8 mouse cellular contexts compared by ENCODE assay signal in genomic region chr17:43398612-43399011, GRCm38 (mm10).
"Had no signal": no experiment of that assay in that cellular context is flagged by ENCODE, and none has a peak within 500 bp of the region (broad histone marks: within the 10 kb centered on the region; RNA-seq: fewer than 3 reads in every experiment).

No protein-coding gene starts in this region.

- H3K9ac ChIP-seq: intestine, embryonic 15.5 days; limb, embryonic 13.5 days; liver, embryonic 14.5 days; midbrain, embryonic 13.5 days had no signal

- ATAC-seq: intestine, embryonic 15.5 days; midbrain, embryonic 13.5 days had no signal

- DNase-seq: lung, adult 18-20 months; right cerebral cortex, postnatal 25 days; thymus, postnatal 4 days had no signal

- H3K4me2 ChIP-seq: intestine, embryonic 15.5 days; limb, embryonic 13.5 days; midbrain, embryonic 13.5 days had no signal

- H3K27me3 ChIP-seq: intestine, embryonic 15.5 days; limb, embryonic 13.5 days; midbrain, embryonic 13.5 days had no signal

- H3K4me3 ChIP-seq: intestine, embryonic 15.5 days; layer of hippocampus, adult 2 months; limb, embryonic 13.5 days; midbrain, embryonic 13.5 days had no signal

- H3K27ac ChIP-seq: intestine, embryonic 15.5 days; layer of hippocampus, adult 2 months; limb, embryonic 13.5 days; liver, embryonic 14.5 days; midbrain, embryonic 13.5 days had no signal

- H3K36me3 ChIP-seq: intestine, embryonic 15.5 days; limb, embryonic 13.5 days; midbrain, embryonic 13.5 days had no signal

- H3K9me3 ChIP-seq: intestine, embryonic 15.5 days; limb, embryonic 13.5 days; midbrain, embryonic 13.5 days had no signal

- H3K4me1 ChIP-seq: intestine, embryonic 15.5 days; limb, embryonic 13.5 days had no signal
